Mouse (Mus musculus) small intestine, adult 2 months (tissue): ENCODE data around the gene Camkv.
A peak's percentile ranks its signal among the peaks of the same experiment; 100 is the strongest.

Source experiments
- CTCF ChIP-seq: fragments of 200-500 bp; IDR thresholded peaks from 2 replicates; pipeline ENCODE4 v1.5.1; 2012; ENCODE audit warnings: low read depth, mild to moderate bottlenecking, control low read depth, inconsistent platforms, low read length, moderate library complexity, mixed read lengths; ENCODE audit not compliant: insufficient replicate concordance, insufficient read length; ENCODE audit errors: extremely low read depth
- POLR2A ChIP-seq: fragments of 200-500 bp; IDR thresholded peaks from 2 replicates; pipeline ENCODE4 v1.6.1; 2012; ENCODE audit warnings: low read depth, mild to moderate bottlenecking, control low read depth, inconsistent platforms, low read length, moderate library complexity

DNA sequence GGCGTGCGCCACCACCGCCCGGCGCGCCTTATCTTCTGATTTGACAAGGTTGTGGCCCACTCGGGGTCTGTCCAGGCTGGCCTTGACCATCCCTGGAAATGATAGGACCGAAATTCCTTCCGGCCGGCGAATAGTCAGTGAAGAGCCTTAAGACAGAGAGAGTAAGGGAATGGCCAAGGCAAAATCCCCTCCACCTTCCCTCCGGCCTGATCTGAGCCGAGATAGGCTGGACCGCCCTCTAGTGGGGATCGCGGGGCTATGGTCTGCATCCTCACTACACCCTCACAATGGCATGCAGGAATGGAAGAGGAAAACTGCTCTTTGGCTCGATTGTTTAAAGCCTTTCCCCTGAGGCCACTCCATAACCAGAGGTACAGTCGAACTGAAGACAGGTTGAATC, 50.9 kb downstream of the Camkv start:
- TF ChIP-seq POLR2A: no peak
- TF ChIP-seq CTCF: peak; percentile 87
